Mouse (Mus musculus) kidney, embryonic 15.5 days (tissue): ENCODE data around the gene Nedd9. TPM values are rescaled to one million over a fixed set of nuclear protein-coding genes. Genes with fewer than 3 reads are reported as not detected.
"Not testable (repeated sequence)": the region's sequence is repeated elsewhere in the genome, so short reads cannot be mapped to it uniquely, and the experiment has no call there.

Source experiments
- ATAC-seq: fragments of 200-750 bp; cut with Nextera tagmentation; replicated peaks from 2 replicates; pipeline ENCODE4 v1.8.0; 2017; ENCODE audit warnings: moderate TSS enrichment; ENCODE audit not compliant: low FRiP score
- H3K27ac ChIP-seq: fragments of 300-500 bp; sonication (generic); 2 replicates; pipeline ENCODE4 v1.5.1; 2015; ENCODE audit warnings: mild to moderate bottlenecking, inconsistent platforms
- H3K27me3 ChIP-seq: fragments of 300-500 bp; sonication (generic); 2 replicates; pipeline ENCODE4 v1.6.1; 2015; ENCODE audit warnings: inconsistent platforms
- H3K36me3 ChIP-seq: fragments of 300-500 bp; sonication (generic); 2 replicates; pipeline ENCODE4 v1.6.1; 2015; ENCODE audit warnings: inconsistent platforms
- H3K4me1 ChIP-seq: fragments of 300-500 bp; sonication (generic); 2 replicates; pipeline ENCODE4 v1.6.1; 2015; ENCODE audit warnings: inconsistent platforms
- H3K4me2 ChIP-seq: fragments of 300-500 bp; sonication (generic); 2 replicates; pipeline ENCODE4 v1.6.1; 2015; ENCODE audit warnings: moderate library complexity, mild to moderate bottlenecking, inconsistent platforms
- H3K4me3 ChIP-seq: fragments of 300-500 bp; sonication (generic); replicated peaks from 2 replicates; pipeline ENCODE4 v1.5.1; 2015; ENCODE audit warnings: mild to moderate bottlenecking, inconsistent platforms
- H3K9ac ChIP-seq: fragments of 300-500 bp; sonication (generic); 2 replicates; pipeline ENCODE4 v1.6.1; 2015; ENCODE audit warnings: mild to moderate bottlenecking, inconsistent platforms
- H3K9me3 ChIP-seq: fragments of 300-500 bp; sonication (generic); replicated peaks from 2 replicates; pipeline ENCODE4 v1.6.1; 2016; ENCODE audit warnings: inconsistent platforms
- WGBS: fragments of 180-500 bp; shearing (Covaris S2); methylation state at CpG from one replicate; pipeline ENCODE4 v1.1.7; 2015; ENCODE audit warnings: mixed read lengths; 5-methylcytosine and 5-hydroxymethylcytosine counted together
- polyA plus RNA-seq: library from polyadenylated mRNA; unstranded; fragments of >200 nt; fragmentation: Nextera tagmentation; extraction: Ambion mirVana; gene quantifications from 2 replicates; pipeline ENCODE4 v1.2.1, GENCODE M21; 2015

Gene Nedd9
- polyA plus RNA-seq, 1 experiment from 2014 or later = 23.8 TPM

GRCm38 (mm10) chr13:41261617-41262016 is 225.5 kb downstream of the Nedd9 start:
- 93% methylated on average over 8 of the region's 8 CpGs for WGBS
- not testable (repeated sequence) for H3K4me2 ChIP-seq, H3K36me3 ChIP-seq, H3K9me3 ChIP-seq, H3K27ac ChIP-seq, H3K4me3 ChIP-seq, H3K9ac ChIP-seq, H3K4me1 ChIP-seq, H3K27me3 ChIP-seq, ATAC-seq

Other genes starting within 250 kb of the Nedd9 start
- 10.1 and 10.7 TPM in 2 replicates for gene Smim13, start 237.5 kb downstream of the Nedd9 start, polyA plus RNA-seq
- not detected in 2 replicates for gene Gm17364, start 213.4 kb downstream of the Nedd9 start, polyA plus RNA-seq
- gene Tmem170b, start 118.5 kb upstream of the Nedd9 start, polyA plus RNA-seq = 9.5 and 10.2 TPM in 2 replicates